In the genomic region with DNA sequence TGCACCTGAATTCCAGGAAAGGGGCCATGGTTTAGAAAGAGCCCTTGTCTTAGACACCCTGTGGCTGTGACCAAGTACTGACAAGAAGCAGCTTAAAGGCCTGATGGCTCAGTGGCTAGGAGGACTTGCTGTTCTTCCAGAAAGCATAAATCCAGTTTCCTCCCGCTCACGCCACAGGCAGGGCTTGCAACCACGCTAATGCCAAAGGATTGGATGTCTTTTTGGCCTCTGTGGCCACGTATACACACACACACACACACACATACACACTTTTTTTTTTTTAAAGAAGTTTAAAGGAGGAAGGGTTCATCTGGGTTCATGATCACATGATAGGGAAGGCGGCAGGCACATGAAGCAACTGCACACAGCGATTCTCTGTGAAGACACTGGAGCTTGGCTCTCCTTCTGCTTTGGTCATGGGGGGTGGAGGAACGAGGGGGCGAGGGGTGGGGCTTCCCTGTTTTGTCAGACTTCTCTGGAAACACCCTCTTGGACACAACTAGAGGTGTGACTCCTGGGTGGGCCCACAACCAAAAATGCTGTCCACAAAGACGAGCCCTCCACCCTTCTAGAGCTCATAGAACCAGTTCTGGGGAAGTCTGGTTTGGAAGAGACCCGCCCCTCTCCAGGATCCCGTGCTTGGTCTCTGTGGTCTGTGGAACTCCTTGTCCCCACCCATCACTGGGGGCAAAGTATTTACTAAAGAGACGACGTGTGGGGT, we compare ENCODE assay signal across 16 mouse cellular contexts. TPM values are rescaled to one million over a fixed set of nuclear protein-coding genes. Genes with fewer than 3 reads are reported as not detected.
A peak's percentile ranks its signal among the peaks of the same experiment; 100 is the strongest.
DNase-seq lines count a peak whose midpoint lies in the region; ATAC-seq and TF ChIP-seq lines count a peak whose summit lies in the region.
"Had no signal": no experiment of that assay in that cellular context is flagged by ENCODE, and none has a peak within 500 bp of the region (broad histone marks: within the 10 kb centered on the region; RNA-seq: fewer than 3 reads in every experiment).

No protein-coding gene starts in this region.

- intact Hi-C loops in heart, postnatal 36 days (cut with DNase I) = no loop called here

- no peaks in the 10 kb centered on the region for H3K36me3 ChIP-seq in heart, postnatal 0 days (replicated peaks; ENCODE audit: control insufficient read depth, insufficient read depth, low read length)
- H3K36me3 ChIP-seq in E14TG2a.4 (ENCODE audit: insufficient read depth, low read length) (peaks cover 4% of the 10 kb centered on the region; the same call in 1 of the 2 replicates), G1E (replicated peaks) (peaks cover 19% of the 10 kb centered on the region)
- H3K36me3 ChIP-seq: forebrain, embryonic 15.5 days; liver, embryonic 12.5 days had no signal

- no peak for ATAC-seq in heart, postnatal 0 days (ENCODE audit: insufficient read depth, low read depth)
- peak; percentile 32 for ATAC-seq in G1E (ENCODE audit: extremely low read depth, insufficient number of reproducible peaks, low FRiP score, poor library complexity, severe bottlenecking)
- no peak for ATAC-seq in activated CD4-positive, CD25-positive, alpha-beta regulatory T cell, adult 4 months
- ATAC-seq: forebrain, embryonic 15.5 days; liver, embryonic 12.5 days had no signal

- WGBS in heart, postnatal 0 days = 80% methylated on average over 13 of the region's 13 CpGs

- no peak for TF ChIP-seq EP300 in heart, postnatal 0 days (IDR thresholded peaks at IDR 0.05; ENCODE audit: low read depth)

- TF ChIP-seq CTCF in heart, postnatal 0 days (IDR thresholded peaks at IDR 0.05; ENCODE audit: low read depth) = no peak
- TF ChIP-seq CTCF in E14TG2a.4 (conservative IDR thresholded peaks at IDR 0.05; ENCODE audit: low read length) = no peak
- no peak for TF ChIP-seq CTCF in G1E (IDR thresholded peaks at IDR 0.05; ENCODE audit: low read depth, low read length)

- H3K4me3 ChIP-seq in heart, postnatal 0 days (ENCODE audit: low read depth, low read length) = no peak overlapping the region
- H3K4me3 ChIP-seq in E14TG2a.4 (replicated peaks; ENCODE audit: low read length) = peak overlapping the region; percentile 26
- no peak overlapping the region for H3K4me3 ChIP-seq in G1E (ENCODE audit: low read depth, low read length)
- H3K4me3 ChIP-seq: forebrain, embryonic 15.5 days; liver, embryonic 12.5 days; midbrain, embryonic 10.5 days had no signal

- no peak overlapping the region for H3K4me2 ChIP-seq in heart, postnatal 0 days (ENCODE audit: low read depth, low read length)
- H3K4me2 ChIP-seq: forebrain, embryonic 15.5 days; liver, embryonic 12.5 days had no signal

- H3K9ac ChIP-seq in heart, postnatal 0 days (replicated peaks; ENCODE audit: low read depth, low read length) = no peak overlapping the region
- H3K9ac ChIP-seq: forebrain, embryonic 15.5 days; liver, embryonic 12.5 days had no signal

- H3K27me3 ChIP-seq in heart, postnatal 0 days (ENCODE audit: control insufficient read depth, insufficient read depth, low read length) = no peaks in the 10 kb centered on the region
- H3K27me3 ChIP-seq in E14TG2a.4 (ENCODE audit: insufficient read depth, low read length) = no peaks in the 10 kb centered on the region
- peaks cover 3% of the 10 kb centered on the region; the same call in 1 of the 2 replicates for H3K27me3 ChIP-seq in G1E (ENCODE audit: insufficient read depth, low read length)
- H3K27me3 ChIP-seq: CH12.LX; forebrain, embryonic 15.5 days had no signal

- H3K9me3 ChIP-seq in heart, postnatal 0 days (replicated peaks; ENCODE audit: control insufficient read depth, low read length) = no peaks in the 10 kb centered on the region
- no peaks in the 10 kb centered on the region for H3K9me3 ChIP-seq in E14TG2a.4 (ENCODE audit: low read length)
- H3K9me3 ChIP-seq in G1E (replicated peaks) = no peaks in the 10 kb centered on the region
- H3K9me3 ChIP-seq: forebrain, embryonic 15.5 days; liver, embryonic 12.5 days; midbrain, embryonic 10.5 days had no signal

- peaks cover 33% of the 10 kb centered on the region for H3K4me1 ChIP-seq in heart, postnatal 0 days (ENCODE audit: control insufficient read depth, insufficient read depth)
- H3K4me1 ChIP-seq in E14TG2a.4 (replicated peaks; ENCODE audit: low read depth, low read length) (peaks cover 93% of the 10 kb centered on the region), G1E (ENCODE audit: insufficient read depth, low read depth, low read length) (peaks cover 54% of the 10 kb centered on the region)

- H3K27ac ChIP-seq in heart, postnatal 0 days (ENCODE audit: low read depth) = peak overlapping the region; percentile 64; the same call in 1 of the 2 replicates
- H3K27ac ChIP-seq: forebrain, embryonic 15.5 days; liver, embryonic 12.5 days; midbrain, embryonic 10.5 days had no signal

- no peak for DNase-seq in heart, postnatal 0 days (ENCODE audit: low spot score)
- no peak for DNase-seq in heart, postnatal 36 days
- no peak for DNase-seq in G1E (ENCODE audit: low spot score)
- peak; percentile 94 for DNase-seq in gonadal fat pad, adult 2 months (ENCODE audit: low read depth)
- DNase-seq in thymus, postnatal 10 days (ENCODE audit: low spot score in 2 of 2) = no peak
- no peak for DNase-seq in frontal cortex, postnatal 36 days (ENCODE audit: low spot score in 2 of 2)
- DNase-seq: adrenal gland, adult 2 months; cerebellum, adult 11-12 months; kidney, adult 8-10 months; retina, postnatal 1 day had no signal

RNA-seq across cellular contexts. Expression of gene Sec14l1, which starts 26.5 kb away (rescaled TPM):
- 62.1 and 71.6 TPM in 2 replicates for total RNA-seq in heart, postnatal 0 days (2014; rRNA removed; ENCODE audit: low replicate concordance)
- polyA plus RNA-seq in heart, postnatal 0 days (2015; fragmentation: Nextera tagmentation; extraction: Ambion mirVana) = 36.4 and 38.0 TPM in 2 replicates
- 10 to 100 TPM; 67.9 to 75.2 TPM for total RNA-seq in heart, postnatal 36 days (2021)
- 72.9 and 82.8 TPM in 2 replicates for total RNA-seq in G1E (2014; fragmentation: Nextera tagmentation)
- total RNA-seq in G1E (2017) = 76.1 and 77.8 TPM in 2 replicates
- polyA plus RNA-seq in G1E (2012) = 88.9 and 95.5 TPM in 2 replicates
- polyA plus RNA-seq in gonadal fat pad, adult 2 months (2012; rRNA removed) = 69.8 and 71.6 TPM in 2 replicates
- 10 to 100 TPM; 13.9 to 22.7 TPM for polyA plus RNA-seq in activated CD4-positive, CD25-positive, alpha-beta regulatory T cell, adult 4 months (2017; shearing (Covaris generic))
